Mouse (Mus musculus) olfactory bulb, adult 2 months (tissue): Measurements from ENCODE around the gene Apeh.

Experiments used
- CTCF ChIP-seq: fragments of 200-500 bp; IDR thresholded peaks from 2 replicates; pipeline ENCODE4 v1.5.1; 2012; ENCODE audit warnings: low read depth, mild to moderate bottlenecking, low read length, moderate library complexity; ENCODE audit not compliant: insufficient read depth
- POLR2A ChIP-seq: fragments of 200-500 bp; IDR thresholded peaks from 2 replicates; pipeline ENCODE4 v1.6.1; 2012; ENCODE audit warnings: mild to moderate bottlenecking, low read depth, low read length, moderate library complexity; ENCODE audit not compliant: insufficient read depth

DNA sequence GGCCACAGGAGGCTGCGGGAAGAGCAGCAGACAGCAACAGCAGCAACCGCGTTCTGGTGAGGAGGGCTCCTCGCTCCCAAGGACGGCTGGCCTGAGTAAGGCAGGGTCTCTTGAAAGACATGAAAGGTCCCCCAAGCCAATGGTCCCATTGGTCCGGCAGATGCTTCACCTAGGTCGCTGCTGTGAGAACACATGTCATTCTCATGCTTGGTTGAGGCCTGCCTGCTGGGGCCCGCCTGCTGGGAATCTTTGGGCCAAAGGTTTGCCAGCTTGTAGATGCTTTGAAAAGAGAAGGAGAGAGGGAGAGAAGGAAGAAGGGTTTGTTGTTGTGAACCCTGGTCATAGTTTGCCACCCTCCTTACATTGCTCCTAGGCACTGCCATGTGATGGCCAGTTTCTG, 5.2 kb upstream of the Apeh start:
- no peak for TF ChIP-seq POLR2A
- no peak for TF ChIP-seq CTCF
